Mouse (Mus musculus) embryonic stem cell, embryonic (primary cell): ENCODE data around the gene Alkbh1.
"Not testable (repeated sequence)": the region's sequence is repeated elsewhere in the genome, so short reads cannot be mapped to it uniquely, and the experiment has no call there.

Experiments used
- CTCF ChIA-PET, 4 experiments: fragments of 300-600 bp in 2 of 4; fragments of 350-600 bp in 2 of 4; sonication (Branson Sonifier 250); formaldehyde crosslinking; loops; one replicate each; lab custom pipeline; 2022; ENCODE audit warnings: inconsistent platforms in 2 of 4; lab: Charles Lee
- POLR2A ChIA-PET, 4 experiments: fragments of 300-600 bp in 2 of 4; fragments of 350-600 bp in 2 of 4; sonication (Branson Sonifier 250); formaldehyde crosslinking; loops; one replicate each; lab custom pipeline; 2022; ENCODE audit warnings: antibody characterized with exemption in 4 of 4, inconsistent platforms in 1 of 4; lab: Charles Lee

Gene Alkbh1

GRCm38 (mm10) chr12:87443700-87444122 lies at the start of gene Alkbh1, which contains the start of gene Slirp:
Gene Alkbh1, minus strand, starts transcription at chr12:87444017.
Gene Slirp, plus strand, starts transcription at chr12:87443896.
- CTCF ChIA-PET: no interaction called here
- POLR2A ChIA-PET: interaction anchor here (0.6 to 12.9 kb wide), 29 partner anchors 8 to 296 kb away, joined by 3 to 306 read pairs (median 8); partner anchors contain the start of genes Snw1 (in 2 of the 4), Sptlc2 (in 2 of the 4) and Pomt2 (in 1 of the 4)

DNA sequence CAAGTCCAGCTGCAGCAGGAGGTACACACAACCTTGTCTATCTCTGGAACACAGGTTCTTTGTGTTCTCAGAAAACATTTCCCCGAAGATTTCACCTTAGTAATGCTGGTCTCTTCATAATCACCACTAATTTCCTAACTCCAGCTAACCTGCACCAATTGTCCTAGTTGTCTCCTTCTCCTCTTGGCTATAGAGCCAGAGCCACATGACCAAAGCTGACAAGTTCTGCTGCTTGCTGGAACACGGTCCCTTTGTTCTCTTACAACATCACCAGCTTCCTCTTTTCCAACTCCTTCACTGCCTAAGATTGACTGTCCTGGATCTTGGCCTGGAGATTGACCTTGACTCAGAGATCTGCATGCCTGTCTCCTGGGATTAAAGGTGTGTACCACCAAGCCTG lies 44.9 kb upstream of the Alkbh1 start:
- POLR2A ChIA-PET: interaction anchor here in 1 of 4 experiments (0.6 kb wide), 1 partner anchor 154 kb away, joined by 5 read pairs; no protein-coding TSS in a partner anchor
- CTCF ChIA-PET: interaction anchor here in 1 of 4 experiments (0.7 kb wide), 1 partner anchor 1649 kb away, joined by 3 read pairs; no protein-coding TSS in a partner anchor

- POLR2A ChIA-PET: not testable (repeated sequence)
These were observed 38.7 kb upstream of the Alkbh1 start for GRCm38 (mm10) chr12:87482482-87482881.

GRCm38 (mm10) chr12:87474756-87475155 lies 30.9 kb upstream of the Alkbh1 start:
- CTCF ChIA-PET: no interaction called here
- POLR2A ChIA-PET: interaction anchor here in 1 of 4 experiments (0.6 kb wide), 2 partner anchors 197 to 327 kb away, joined by 3 to 4 read pairs; partner anchors contain the start of gene Pomt2

More at GRCm38 (mm10) chr12:87482482-87482881, 38.7 kb upstream of the Alkbh1 start:
- CTCF ChIA-PET: not testable (repeated sequence)

- ChIA-PET POLR2A (interaction anchor here in 3 of 4 experiments (0.6 to 3.3 kb wide), 13 partner anchors 9 to 153 kb away, joined by 3 to 58 read pairs (median 5); partner anchors contain the start of genes Alkbh1 (in 2 of the 3) and Slirp (in 1 of the 3)), CTCF (no interaction called here)
These were observed 28.4 kb upstream of the Alkbh1 start, which contains the start of gene Snw1 for GRCm38 (mm10) chr12:87471964-87472786. Gene Snw1, minus strand, starts transcription at chr12:87472274.

DNA sequence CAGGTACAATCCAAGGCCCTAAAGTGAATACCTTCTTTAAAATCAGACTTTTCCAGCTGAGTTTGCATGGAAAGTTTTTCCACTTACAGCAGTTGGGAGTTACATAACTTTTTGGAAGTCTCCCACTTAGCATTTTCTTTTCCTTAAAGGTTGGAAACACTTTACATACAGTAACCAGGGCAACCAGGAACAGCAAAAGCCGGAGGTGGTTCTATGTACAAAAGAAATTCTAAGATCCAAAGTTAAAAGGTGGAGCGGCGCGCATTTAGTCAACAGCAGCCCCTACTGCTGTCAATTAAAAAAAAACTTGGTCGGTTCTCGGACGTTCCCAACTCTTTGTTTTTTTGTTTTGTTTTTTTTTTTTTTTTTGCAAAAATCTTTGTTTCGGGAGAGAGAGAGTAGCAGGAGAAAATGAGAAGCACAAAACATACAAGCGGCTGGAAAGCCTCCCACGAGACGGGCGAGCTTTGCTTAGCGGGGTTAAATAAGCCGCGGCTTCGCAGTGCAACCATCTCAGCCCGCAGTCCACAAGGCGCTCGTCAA lies 27.7 kb upstream of the Alkbh1 start:
- CTCF ChIA-PET: no interaction called here
- POLR2A ChIA-PET: interaction anchor here in 3 of 4 experiments (0.6 to 3.3 kb wide), 16 partner anchors 8 to 191 kb away, joined by 3 to 58 read pairs (median 4); partner anchors contain the start of genes Alkbh1 (in 2 of the 3) and Slirp (in 1 of the 3)

- POLR2A ChIA-PET: interaction anchor here in 3 of 4 experiments (0.6 to 3.3 kb wide), 23 partner anchors 9 to 192 kb away, joined by 3 to 58 read pairs (median 5); partner anchors contain the start of genes Alkbh1 (in 1 of the 3) and Slirp (in 1 of the 3)
- CTCF ChIA-PET: no interaction called here
These were observed 26.7 kb upstream of the Alkbh1 start for GRCm38 (mm10) chr12:87470263-87471136.

DNA sequence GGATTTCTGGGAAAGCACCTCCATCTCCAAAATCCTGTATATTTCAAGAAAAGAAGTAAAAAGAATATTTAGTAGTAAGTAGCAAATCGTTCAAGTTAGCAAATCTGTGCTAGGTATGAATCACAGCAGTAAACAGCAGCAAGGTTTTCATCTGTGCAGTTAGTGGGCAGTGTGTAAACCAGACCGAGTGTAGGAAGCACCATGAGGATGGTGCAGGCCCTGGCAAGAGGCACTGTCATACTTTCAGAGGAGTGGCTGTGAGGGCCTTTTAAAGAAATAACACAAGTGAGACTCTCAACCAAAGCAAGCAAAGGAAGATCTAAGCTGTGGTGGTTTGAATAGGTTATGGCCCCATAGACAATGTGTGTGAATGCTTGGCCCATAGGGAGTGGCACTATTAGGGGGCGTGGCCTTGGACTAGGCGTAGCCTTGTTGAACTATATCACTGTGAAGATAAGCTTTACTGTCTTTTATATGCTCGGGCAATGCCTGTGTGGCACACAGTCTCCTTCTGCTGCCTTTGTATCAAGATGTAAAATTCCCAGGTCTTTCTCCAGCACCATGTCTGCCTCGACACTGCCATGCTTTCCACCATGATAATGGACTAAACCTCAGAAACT lies 21.0 kb upstream of the Alkbh1 start:
- POLR2A ChIA-PET: interaction anchor here in 3 of 4 experiments (0.7 to 4.5 kb wide), 12 partner anchors 11 to 180 kb away, joined by 3 to 30 read pairs (median 4); partner anchors contain the start of genes Alkbh1 (in 1 of the 3) and Slirp (in 1 of the 3)
- CTCF ChIA-PET: interaction anchor here in 1 of 4 experiments (0.6 kb wide), 1 partner anchor 77 kb away, joined by 3 read pairs; the partner anchor contains the start of gene Sptlc2

- POLR2A ChIA-PET: interaction anchor here in 2 of 4 experiments (0.6 to 1.5 kb wide), 10 partner anchors 8 to 61 kb away, joined by 3 to 6 read pairs (median 4); no protein-coding TSS in a partner anchor
- CTCF ChIA-PET: no interaction called here
These were observed 5.6 kb upstream of the Alkbh1 start for GRCm38 (mm10) chr12:87449456-87449855.

DNA sequence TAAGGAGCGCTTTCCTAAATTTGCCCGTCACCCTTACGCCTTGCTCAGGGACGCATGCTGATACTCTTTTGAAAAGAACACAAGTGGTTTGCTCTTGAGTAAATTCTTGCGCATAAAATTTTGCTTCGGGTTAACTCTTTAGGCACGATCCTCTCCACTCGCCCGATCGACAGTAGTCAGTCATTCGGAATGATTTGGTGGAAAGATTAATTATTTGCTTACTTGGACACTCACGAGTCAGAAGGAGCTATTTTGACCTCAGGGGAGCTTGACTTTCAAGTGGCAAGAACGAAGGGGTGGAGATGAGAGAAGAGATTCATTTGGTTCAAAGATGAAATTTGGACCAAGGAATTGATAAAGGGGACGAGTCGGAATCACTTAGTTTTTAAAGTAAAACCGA lies 394 bp upstream of the Alkbh1 start:
- CTCF ChIA-PET: no interaction called here
- POLR2A ChIA-PET: interaction anchor here in 3 of 4 experiments (0.6 to 12.9 kb wide), 21 partner anchors 9 to 297 kb away, joined by 3 to 306 read pairs (median 12); partner anchors contain the start of genes Snw1 (in 1 of the 3) and Sptlc2 (in 1 of the 3)

- ChIA-PET CTCF (interaction anchor here in 1 of 4 experiments (0.7 kb wide), 1 partner anchor 147 kb away, joined by 4 read pairs; no protein-coding TSS in a partner anchor), POLR2A (interaction anchor here (0.6 to 12.9 kb wide), 48 partner anchors 8 to 950 kb away, joined by 3 to 306 read pairs (median 5); partner anchors contain the start of genes Pomt2 (in 2 of the 4), Snw1 (in 2 of the 4) and Sptlc2 (in 2 of the 4))
These were observed 610 bp downstream of the Alkbh1 start for GRCm38 (mm10) chr12:87443115-87443699.

GRCm38 (mm10) chr12:87442177-87443114 lies 1.4 kb downstream of the Alkbh1 start:
- CTCF ChIA-PET: interaction anchor here in 1 of 4 experiments (0.7 kb wide), 1 partner anchor 146 kb away, joined by 4 read pairs; no protein-coding TSS in a partner anchor
- POLR2A ChIA-PET: interaction anchor here (0.5 to 12.9 kb wide), 63 partner anchors 7 to 949 kb away, joined by 3 to 306 read pairs (median 5); partner anchors contain the start of genes Pomt2 (in 2 of the 4), Snw1 (in 2 of the 4), Sptlc2 (in 2 of the 4) and Ahsa1 (in 1 of the 4)

DNA sequence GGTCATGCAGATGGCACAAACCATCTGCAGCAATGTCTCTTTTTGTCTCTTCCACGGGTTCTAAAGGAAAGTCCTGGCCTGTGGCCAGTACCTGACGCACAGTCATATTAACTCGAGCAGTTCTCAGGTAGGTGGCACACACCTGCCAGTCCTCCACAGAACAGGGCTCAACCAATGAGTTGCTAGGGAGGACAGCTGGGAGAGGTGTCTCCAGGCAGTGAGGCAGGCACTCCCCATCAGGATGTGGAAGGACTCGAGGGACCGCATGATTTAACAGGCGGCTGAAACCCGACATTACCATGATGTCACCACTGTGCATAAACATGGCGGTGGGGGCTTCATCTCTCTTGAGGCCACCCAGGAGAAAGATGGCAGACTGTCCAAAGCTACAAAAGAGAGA lies 14.9 kb downstream of the Alkbh1 start:
- POLR2A ChIA-PET: interaction anchor here (0.5 to 9.1 kb wide), 21 partner anchors 8 to 615 kb away, joined by 3 to 306 read pairs (median 4); partner anchors contain the start of genes Alkbh1 (in 2 of the 4) and Slirp (in 2 of the 4)
- CTCF ChIA-PET: no interaction called here

DNA sequence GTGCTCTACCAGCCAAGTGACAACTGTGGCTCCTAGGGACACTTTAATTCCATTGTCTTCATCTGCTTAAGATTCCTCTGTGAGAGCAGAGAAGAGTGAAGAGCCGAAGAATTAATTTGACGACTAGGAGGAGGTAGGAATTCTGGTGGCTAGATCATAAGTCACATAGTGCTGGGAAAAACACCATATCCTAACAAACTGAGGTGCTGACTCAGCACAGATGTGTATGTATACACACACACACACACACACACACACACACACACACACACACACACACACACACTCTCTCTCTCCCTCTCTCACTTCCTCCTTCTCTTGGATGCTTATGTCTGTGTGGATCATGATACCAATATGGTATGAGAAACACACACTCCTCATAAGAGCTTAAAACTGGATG lies 15.5 kb downstream of the Alkbh1 start:
- POLR2A ChIA-PET: interaction anchor here (0.8 to 9.1 kb wide), 16 partner anchors 9 to 203 kb away, joined by 3 to 306 read pairs (median 4); partner anchors contain the start of genes Alkbh1 (in 2 of the 4) and Slirp (in 2 of the 4)
- CTCF ChIA-PET: no interaction called here
